Mouse (Mus musculus) right cerebral cortex, postnatal 36 days (tissue): ENCODE measurements at regions not wholly inside any gene's neighbourhood (a gene's known extent, or its start where the extent isn't known, plus 50 kb on each side); places are given as distances from the start of the nearest gene placed in this dataset.

Experiments used
- DNase-seq, 2 experiments: peaks; one replicate each; pipeline ENCODE4 v3.0.0; 2022; ENCODE audit warnings: low spot score in 2 of 2, mixed read lengths in 1 of 2

DNA sequence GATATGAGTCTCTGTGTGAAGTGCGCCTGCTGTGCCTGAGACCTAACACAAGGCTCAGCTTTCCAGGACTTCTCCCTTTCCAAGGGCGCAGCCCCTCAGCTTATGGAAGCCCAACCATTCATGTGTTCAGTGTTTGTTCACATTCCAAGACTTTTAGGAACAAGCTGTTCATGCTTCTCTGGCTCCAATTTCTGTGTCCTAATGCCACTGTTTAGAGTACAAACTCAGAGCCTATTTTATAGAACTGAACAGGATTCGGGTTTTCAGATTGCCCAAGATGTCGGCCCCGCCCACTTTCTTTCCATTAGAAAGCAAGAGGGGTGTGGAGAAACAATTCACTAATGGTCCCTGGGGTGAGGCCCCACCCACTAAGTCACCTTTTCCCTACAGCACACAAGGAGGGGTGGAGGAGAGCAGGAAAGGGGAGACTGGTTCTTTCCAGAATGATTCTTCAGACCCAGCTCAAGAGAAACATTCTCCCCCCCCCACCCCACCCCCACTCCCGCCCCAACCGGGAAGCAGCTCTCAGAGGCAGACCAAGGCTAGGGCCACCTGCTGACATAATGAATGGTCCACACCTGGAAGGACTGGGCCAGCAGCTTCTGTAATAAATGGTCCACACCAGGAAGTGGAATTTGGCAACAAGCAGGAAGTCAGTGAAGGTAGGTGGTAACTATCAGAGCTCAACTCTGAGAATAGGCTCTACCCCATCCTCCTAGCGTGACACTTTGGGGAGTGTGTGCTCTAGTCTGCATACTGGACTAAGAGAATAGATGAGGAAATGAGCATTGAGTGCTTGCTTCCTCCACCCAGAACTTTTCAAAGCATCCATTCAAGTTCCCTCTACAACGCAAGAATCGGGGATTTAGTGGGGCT, 120.2 kb upstream of the Zfp648 start:
- DNase-seq, result no peak

DNA sequence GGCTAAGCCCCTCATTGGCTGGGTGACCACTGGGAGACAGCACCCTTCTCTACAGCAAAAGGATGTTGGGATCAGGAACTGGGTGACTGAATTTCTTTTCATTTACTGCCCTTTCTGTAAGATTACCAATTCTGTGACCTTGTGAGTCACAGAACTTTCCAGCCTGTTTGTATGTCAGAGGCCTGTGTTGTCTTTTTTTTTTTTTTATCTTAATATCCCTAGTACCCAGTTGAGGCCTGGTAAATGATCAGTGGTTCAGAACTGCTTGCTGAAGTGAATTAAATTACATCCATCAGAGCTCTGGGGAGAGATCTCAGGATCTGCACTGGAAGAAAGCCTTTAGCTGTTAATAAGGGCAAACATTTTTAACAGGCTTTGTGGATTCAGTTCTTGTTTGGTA, 114.8 kb upstream of the Zfp648 start:
- DNase-seq, result no peak

DNA sequence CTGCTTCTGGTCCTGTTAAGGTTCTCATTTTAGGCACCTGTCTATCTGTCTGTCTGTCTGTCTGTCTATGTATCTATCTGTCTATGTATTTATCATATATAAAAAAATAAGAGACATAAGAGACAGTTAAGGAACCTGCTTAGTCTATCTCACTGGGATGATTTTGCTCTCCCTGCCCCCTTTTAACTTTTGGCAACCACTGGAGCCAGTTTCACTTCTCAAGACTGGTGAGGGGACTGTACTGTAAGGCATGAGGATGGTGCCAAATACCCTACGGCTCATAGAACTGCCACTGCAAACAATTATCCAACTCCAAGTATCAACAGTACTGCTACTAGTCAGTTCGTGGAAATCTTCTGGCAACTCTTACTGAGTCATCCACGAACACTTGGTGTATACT, 111.2 kb upstream of the Zfp648 start:
- DNase-seq, result no peak

DNA sequence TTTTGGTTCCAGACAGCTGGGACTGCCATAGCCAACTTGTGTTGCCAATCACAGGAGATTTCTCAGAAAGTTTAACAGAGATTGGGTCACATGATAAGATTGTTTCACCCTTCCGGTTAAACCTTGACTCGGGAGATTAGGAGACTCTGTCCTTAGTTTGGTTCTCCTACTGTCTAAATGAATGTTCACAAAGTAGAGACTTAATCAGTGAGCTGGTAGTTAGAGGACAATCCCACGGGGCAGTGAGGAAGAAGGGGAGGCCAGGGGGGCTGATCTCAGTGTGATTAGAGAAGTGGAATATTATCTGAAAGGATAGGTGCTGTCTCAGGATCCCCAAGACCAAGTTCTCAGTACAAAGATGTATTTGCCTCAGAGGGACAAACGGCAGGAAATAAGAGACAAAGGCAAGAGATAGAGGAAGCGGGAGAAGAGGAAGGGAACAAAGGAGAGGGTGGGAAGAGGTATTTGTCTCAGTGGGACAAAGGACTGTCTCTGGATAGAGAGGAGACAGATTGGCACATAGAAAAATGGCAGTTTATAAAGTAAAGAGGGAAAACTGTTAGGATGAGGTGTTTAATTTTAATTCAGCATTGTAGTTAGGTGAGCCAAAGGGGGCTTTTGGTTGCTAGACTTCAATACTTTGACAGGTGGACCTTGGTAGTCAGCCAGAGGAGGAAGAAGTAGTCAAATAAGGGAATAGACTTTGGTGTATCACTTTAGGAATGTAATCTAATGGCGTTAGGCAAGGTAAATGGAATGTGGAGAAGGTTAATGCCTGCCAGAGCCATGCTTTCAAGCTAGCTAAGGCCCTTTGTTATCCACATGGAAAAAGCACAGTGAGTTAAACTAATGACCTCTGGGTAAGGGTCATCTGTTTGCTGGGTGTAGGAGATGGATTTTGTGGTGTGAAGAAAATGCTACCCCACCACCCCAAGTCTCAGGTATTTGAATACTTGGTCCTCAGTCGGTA, 110.2 kb upstream of the Zfp648 start:
- no peak for DNase-seq

DNA sequence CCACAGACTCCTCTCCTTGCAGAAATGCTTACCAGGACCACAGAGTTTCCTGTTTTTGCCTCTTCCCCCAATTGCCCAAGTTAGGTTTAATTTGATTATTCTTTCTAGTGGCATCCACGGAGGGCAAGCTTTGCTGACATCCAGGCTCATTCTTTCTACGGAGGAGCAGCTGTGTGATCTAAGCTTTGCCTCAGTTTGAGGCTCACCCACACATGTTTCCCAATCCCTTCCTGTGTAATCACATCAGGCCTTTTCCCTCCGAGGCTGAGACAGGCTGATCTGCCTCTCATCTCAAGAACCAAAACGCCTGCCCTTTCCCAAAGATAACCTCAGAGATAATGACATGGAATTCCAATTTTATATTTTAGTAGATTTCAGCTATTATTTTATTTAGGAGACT, 107.4 kb upstream of the Zfp648 start:
- no peak for DNase-seq

DNA sequence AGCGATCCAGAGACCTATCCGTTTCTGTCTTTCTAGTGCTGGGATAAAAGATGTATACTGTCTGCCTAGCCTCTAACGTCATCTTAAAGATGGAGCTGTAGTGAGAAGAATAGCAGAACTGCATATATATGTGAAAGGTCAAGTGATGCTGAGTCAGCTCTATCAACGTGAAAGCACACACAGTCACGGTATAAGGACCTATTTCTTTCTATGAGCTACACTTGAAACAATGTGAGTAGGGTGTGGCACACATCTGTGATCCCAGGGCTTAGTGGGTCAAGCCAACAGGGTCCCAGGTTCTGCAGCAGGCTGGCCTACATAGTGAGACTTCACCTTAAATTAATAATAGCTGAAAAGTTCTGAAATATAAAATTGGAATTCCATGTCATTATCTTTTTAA, 106.6 kb upstream of the Zfp648 start:
- no peak for DNase-seq

DNA sequence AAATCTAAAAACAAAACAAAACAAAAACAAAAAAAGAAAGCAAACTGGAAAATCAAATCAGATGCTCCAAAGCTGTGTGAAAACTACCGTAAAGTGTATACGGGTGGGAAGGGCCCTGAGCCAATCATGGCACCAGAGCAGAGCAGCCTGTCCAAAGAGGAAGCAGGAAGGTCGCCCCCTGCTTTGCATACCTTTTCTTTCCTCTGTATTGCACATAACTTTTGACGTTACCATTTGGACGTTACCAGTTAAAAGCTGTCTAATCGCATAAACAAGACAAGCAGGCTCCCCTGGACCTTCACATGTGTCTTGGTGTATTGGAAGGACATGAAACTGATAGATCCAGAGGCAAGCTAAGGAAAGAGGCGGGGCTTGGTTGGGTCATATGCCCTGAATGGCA, 104.9 kb upstream of the Zfp648 start:
- DNase-seq, result no peak

DNA sequence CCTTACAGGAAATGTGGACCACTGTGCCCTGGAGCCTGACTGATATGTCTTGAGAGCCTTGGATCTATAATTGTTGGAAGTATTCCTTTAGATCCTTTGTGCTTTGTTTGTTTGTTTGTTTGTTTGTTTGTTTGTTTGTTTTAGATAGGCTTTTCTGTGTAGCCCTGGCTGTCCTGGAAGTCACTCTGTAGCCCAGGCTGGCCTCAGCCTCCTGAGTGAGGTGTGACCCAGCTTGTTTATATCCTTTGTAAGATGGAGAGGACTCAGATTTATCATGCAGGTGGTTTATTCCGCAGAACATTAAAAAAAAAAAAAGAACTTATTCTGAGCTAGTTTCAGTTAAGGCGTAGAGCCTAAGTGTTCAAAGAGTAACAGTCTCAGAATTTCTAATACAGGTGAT, 104.1 kb upstream of the Zfp648 start:
- no peak for DNase-seq

DNA sequence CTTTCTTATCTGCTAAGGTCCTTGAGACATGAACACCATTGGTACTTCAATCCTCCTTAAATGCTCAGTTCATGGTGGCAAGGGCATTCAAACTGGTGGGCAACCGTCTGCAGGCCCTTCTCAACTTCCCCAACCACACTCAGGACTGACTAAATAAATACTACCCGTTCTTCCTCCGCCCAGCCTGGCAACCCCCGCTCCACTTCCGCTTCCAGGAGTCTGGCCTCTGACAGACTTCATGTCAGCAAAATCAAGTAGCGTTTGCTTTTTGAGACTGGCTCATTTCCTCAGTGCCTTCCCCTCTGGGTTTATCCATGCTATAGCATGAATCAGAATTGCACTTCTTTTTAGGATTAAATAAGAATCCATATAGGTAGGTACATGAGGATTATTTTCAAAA, 103.3 kb upstream of the Zfp648 start:
- DNase-seq, result no peak

DNA sequence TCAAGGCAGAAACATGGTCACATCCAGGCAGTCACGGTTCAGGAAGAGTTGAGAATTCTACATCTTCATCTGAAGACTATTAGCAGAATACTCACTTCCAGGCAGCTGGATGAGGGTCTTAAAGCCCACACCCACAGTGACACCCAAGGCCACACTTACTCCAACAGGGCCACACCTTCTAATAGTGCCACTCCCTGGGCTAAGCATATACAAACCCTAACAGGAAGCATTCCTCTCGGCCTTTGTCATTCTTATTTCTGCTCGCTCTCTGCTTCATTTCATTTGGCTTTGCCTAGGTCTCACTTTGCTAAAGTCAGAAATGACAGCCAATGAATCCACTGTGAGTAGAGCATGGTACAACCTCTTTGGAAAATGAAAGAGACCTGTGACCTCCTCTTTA, 100.4 kb upstream of the Zfp648 start:
- DNase-seq, result no peak

DNA sequence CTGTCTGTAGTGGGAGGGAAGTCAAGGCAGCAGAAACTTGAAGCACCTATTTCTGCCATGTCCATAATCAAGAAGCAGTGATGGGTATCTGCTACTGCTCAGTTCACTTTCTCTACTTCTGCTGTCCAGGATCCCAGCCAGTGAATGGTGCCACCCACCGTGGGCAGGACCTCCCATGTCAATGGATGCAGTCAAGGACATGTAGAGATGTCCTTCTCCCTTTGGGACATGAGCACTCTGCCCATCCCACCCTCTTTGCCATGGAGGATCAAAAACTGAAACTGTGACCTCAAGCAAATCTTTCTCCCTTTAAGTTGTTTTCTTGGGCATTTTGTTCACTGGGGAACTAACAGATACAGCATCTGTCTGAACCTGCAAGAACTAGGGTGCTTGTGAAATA, 99.6 kb upstream of the Zfp648 start:
- DNase-seq, result no peak

DNA sequence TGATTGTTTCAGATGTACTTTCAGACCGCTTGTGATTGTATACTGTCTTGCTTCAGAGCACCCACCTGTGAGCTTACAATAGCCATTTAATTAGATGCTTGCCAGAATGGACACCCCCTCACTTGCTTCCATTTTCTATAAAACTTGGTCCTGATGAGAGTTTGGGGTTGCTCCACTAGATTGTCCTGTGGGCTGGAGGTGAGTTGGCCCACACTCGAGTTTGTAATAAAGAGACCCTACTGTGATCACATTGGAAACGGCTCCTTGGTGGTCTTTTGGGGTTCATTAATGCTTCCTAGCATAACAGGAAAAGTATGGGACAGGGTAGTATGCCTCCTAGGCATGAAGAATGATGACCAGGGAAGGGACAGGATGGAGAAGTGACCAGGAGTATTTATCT, 98.8 kb upstream of the Zfp648 start:
- no peak for DNase-seq

DNA sequence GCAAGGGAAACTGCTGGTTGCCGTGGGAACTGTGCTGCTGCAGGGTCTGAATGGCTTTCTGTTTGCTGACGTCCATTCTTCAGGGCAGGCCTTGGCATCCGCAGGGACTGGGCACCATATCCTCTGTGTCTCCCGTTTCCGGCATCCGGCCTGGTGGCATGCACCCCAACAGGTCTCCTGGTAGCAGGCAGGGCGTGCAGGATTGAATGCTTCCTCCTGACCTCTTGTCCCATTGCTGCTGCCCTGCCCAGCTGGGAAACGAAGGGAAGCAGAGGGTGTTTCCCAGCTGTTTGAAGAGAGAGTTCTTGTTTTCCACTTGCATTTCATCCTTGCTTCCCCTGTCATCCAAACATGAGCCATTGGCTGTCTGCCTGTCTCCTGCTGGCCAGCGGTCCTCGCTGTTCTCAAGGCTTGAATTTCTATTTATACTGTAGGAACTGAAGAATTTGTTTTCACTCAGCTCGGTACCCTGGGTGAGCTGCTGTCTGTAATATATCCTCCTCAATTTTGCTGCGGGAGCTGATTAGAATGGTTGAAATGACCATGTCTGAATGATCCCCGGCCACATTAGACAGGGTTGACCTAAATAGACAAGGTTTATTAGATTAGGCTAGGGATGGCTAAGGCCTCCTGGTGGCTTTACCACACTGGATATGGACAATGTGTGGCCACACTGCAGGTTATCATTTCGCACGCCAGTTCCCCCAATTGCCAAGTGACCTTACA, 98.0 kb upstream of the Zfp648 start:
- DNase-seq, result peak; percentile 78 to 79

DNA sequence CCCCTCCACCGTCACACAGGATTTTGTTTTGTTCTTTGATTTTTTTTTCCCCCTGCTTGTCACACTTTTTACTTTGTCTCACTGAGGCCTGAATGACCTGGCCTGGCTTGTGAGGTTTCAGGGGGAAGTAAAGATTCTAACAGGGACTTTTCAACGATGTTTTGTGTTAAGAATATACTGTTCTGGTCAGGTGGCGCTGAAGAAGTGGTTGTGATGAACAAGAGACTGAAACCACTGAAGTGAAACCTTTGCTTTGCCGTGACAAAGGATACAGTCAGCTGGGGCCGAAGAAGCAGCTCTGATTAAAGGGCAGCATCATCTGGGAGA, 97.4 kb upstream of the Zfp648 start:
- DNase-seq, result no peak

DNA sequence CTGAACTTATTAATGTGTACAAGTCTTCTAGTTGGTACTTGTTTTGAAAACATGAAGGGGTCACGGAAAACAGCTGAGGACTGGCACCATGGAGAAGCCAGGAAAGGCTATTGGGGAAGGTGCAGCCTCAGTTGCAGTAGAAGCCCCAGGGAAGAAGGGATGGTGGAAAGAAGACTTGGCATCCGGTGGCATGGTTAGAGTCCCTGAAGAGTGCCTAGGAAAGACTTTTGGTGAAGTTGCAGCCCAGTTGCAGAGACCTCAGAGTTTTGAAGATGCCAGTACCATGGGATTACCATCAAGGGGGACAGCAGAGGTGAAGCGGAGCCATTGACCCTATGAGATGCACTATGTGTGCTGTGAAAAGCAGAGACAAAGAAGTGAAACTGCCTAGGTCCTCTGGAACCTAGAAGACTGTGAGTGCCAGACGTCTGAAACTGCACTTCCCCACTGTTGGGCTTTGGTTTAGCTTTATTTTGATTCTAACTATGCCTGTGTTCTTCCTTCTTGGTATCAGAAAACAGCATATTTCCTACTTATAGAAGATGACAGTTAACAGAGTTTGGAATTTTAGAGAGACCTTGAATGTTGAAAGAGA, 96.9 kb upstream of the Zfp648 start:
- DNase-seq, result no peak

DNA sequence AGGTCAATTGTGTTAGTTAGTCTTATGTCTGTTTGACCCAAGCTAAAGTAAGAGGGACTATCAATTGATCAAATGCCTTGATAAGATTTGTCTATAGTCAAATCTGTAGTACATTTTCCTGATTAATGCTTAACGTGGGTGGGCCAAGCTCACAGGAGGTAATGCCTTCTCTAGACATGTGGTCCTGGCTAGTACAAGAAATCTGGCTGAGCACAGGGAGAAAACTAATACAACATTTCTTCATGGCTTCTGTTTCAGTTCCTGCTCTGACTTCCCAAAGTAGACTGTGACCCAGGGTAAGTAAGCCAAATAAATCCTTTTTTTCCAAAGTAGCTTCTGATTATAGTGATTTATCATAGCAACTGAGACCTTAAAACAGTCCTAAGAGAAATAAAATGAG, 96.2 kb upstream of the Zfp648 start:
- no peak for DNase-seq

DNA sequence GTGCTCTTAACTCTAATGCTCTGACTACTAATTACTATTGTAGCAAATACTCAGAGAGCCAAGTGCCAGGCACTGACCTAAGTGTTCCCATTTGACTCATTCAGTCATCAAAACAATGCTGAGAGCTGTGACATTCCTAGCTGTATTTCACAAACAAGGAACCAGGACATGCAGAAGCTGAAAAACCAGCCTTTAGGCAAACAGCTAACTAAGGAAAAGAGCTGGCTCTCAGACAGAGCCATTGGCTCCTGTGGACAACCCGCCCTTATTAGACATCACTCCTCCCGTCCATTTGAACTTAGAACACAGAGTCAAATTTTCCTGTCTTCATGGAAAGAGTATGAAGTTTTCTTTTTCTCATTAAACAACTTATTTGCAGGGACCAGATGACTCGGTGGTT, 88.5 kb upstream of the Zfp648 start:
- DNase-seq, result no peak

DNA sequence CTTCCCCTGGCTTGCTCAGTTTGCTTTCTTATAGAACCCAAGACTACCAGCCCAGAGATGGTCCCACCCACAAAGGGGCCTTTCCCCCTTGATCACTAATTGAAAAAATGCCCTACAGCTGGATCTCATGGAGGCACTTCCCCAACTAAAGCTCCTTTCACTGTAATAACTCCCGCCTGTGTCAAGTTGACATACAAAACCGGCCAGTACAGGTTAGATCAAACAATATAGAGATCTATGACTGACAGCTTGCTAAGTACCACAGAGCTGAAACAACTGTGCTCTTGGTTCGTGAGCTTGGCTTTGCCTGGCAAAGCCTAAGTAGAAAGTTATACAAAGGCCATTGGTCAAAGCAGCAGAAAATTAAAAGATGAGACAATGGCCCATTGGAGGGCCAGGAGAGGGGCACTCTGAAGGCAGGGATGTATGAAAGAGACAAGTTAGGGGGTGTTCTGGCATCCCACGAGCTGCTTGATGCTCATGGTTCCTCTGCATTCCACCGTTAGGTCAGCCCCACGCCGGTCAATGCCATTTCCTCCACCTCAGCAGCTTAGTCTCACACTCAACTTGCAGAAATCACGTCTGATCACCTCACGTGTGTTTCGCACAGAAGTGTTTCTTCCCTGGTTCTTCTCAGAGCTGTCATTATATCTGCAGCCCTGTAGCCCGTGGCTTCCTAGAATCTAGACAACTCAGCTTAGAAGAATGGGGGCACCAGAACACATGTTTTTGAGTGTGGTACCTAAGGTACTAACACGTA, 87.5 kb upstream of the Zfp648 start:
- no peak for DNase-seq

DNA sequence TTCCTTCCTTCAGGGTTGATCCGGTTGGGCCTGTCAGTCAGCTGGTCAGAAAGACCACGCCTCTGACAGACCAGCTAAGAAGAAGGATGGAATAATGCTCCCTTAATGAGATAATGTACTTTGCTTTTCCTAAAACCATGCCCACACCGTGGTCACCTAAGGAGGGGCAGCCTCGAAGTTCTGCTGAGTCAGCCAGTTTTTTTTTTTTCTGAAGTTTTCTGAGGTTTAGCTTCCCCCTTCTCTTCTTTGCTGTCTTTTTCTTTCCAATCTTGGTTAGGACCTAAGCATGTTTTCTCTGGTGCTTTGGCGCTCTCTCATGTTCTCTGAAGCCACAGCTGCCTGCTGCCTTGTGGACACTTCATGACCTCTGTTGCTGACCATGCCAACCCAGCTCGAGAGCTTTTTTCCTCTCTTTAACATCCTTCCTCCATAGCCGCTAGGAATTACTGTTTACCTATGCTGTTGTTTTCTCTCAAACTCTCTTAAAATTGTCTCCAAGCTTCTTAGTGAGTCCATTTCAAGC, 84.7 kb upstream of the Zfp648 start:
- no peak for DNase-seq

DNA sequence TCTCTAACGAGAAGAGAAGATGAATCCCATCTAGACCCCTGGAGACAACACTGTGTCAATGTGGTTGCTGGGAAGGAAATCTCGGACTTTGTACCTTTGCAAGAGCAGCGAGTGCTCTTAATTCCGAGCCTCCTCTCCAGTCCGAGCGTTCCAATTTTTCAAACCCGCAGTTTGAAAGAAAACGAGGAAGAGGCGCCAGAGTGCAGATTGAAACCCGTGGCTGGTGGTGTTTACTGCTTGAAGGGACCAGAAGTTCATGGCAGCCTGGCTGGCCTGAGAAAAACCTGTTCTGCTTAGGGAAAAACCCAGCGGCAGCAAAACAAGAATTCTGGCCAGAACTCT, 83.7 kb upstream of the Zfp648 start:
- peak in 1 of 2 experiments; percentile 32 for DNase-seq
